ENCODE assay signal across 18 mouse cellular contexts in genomic region chr7:83060733-83061132, GRCm38 (mm10).
DNase-seq lines count a peak whose midpoint lies in the region; ATAC-seq and TF ChIP-seq lines count a peak whose summit lies in the region.
"Had no signal": no experiment of that assay in that cellular context is flagged by ENCODE, and none has a peak within 500 bp of the region (broad histone marks: within the 10 kb centered on the region; RNA-seq: fewer than 3 reads in every experiment).

No protein-coding gene starts in this region.

- no peaks in the 10 kb centered on the region for H3K9me3 ChIP-seq in hindbrain, embryonic 10.5 days
- no peaks in the 10 kb centered on the region for H3K9me3 ChIP-seq in hindbrain, embryonic 12.5 days (replicated peaks)
- no peaks in the 10 kb centered on the region for H3K9me3 ChIP-seq in limb, embryonic 15.5 days
- H3K9me3 ChIP-seq: forebrain, embryonic 12.5 days; liver, embryonic 13.5 days had no signal

- WGBS in hindbrain, embryonic 10.5 days: 58% methylated on average over 5 of the region's 5 CpGs
- 46% methylated on average over 5 of the region's 5 CpGs for WGBS in hindbrain, embryonic 12.5 days
- 20% methylated on average over 5 of the region's 5 CpGs for WGBS in limb, embryonic 15.5 days

- no peak for TF ChIP-seq CTCF in embryonic fibroblast, embryonic 13.5 days (IDR thresholded peaks at IDR 0.05; ENCODE audit: borderline replicate concordance, insufficient read depth, low read length)

- no peak overlapping the region for H3K9ac ChIP-seq in hindbrain, embryonic 12.5 days
- no peak overlapping the region for H3K9ac ChIP-seq in limb, embryonic 15.5 days
- H3K9ac ChIP-seq: forebrain, embryonic 12.5 days; liver, embryonic 13.5 days had no signal

- peak overlapping the region; percentile 43; the same call in 1 of the 2 replicates for H3K27ac ChIP-seq in hindbrain, embryonic 10.5 days
- H3K27ac ChIP-seq in hindbrain, embryonic 12.5 days: no peak overlapping the region
- peak overlapping the region; percentile 59 for H3K27ac ChIP-seq in embryonic fibroblast, embryonic 13.5 days (ENCODE audit: insufficient read depth, low read length)
- H3K27ac ChIP-seq in limb, embryonic 15.5 days: peak overlapping the region; percentile 75
- H3K27ac ChIP-seq: forebrain, embryonic 12.5 days; heart, adult 2 months; hindbrain, postnatal 0 days; liver, embryonic 13.5 days; stomach, postnatal 0 days had no signal

- H3K36me3 ChIP-seq in hindbrain, embryonic 10.5 days: no peaks in the 10 kb centered on the region
- no peaks in the 10 kb centered on the region for H3K36me3 ChIP-seq in hindbrain, embryonic 12.5 days
- no peaks in the 10 kb centered on the region for H3K36me3 ChIP-seq in limb, embryonic 15.5 days
- H3K36me3 ChIP-seq: forebrain, embryonic 12.5 days; liver, embryonic 13.5 days had no signal

- peaks cover 8% of the 10 kb centered on the region; the same call in 1 of the 2 replicates for H3K4me1 ChIP-seq in hindbrain, embryonic 10.5 days (replicated peaks)
- H3K4me1 ChIP-seq in hindbrain, embryonic 12.5 days: no peaks in the 10 kb centered on the region
- H3K4me1 ChIP-seq in embryonic fibroblast, embryonic 13.5 days (ENCODE audit: control insufficient read depth, insufficient read depth, low read length): peaks cover 4% of the 10 kb centered on the region; the same call in 1 of the 2 replicates
- peaks cover 32% of the 10 kb centered on the region for H3K4me1 ChIP-seq in limb, embryonic 15.5 days
- H3K4me1 ChIP-seq: liver, embryonic 13.5 days had no signal

- no peak for DNase-seq in hindbrain, embryonic 10.5 days (ENCODE audit: low spot score)
- peak; percentile 79 for DNase-seq in embryo, embryonic 11 days
- DNase-seq in spleen, postnatal 10 days (ENCODE audit: low spot score in 2 of 2): no peak
- no peak for DNase-seq in MN1 (ENCODE audit: low spot score)
- DNase-seq in thymus, adult 18-20 months: no peak
- DNase-seq: cerebellum, postnatal 25 days; heart, adult 2 months; kidney, adult 9 months; liver, embryonic 13.5 days; lung, postnatal 10 days; spleen, adult 18-20 months had no signal

- H3K4me3 ChIP-seq in hindbrain, embryonic 10.5 days: no peak overlapping the region
- H3K4me3 ChIP-seq in hindbrain, embryonic 12.5 days: no peak overlapping the region
- no peak overlapping the region for H3K4me3 ChIP-seq in embryonic fibroblast, embryonic 13.5 days (ENCODE audit: insufficient read depth, low read length)
- no peak overlapping the region for H3K4me3 ChIP-seq in limb, embryonic 15.5 days
- H3K4me3 ChIP-seq: forebrain, embryonic 12.5 days; heart, adult 2 months; liver, embryonic 13.5 days had no signal

- no peak for TF ChIP-seq POLR2A in embryonic fibroblast, embryonic 13.5 days (IDR thresholded peaks at IDR 0.05; ENCODE audit: low read depth, low read length)

- H3K4me2 ChIP-seq in hindbrain, embryonic 12.5 days (replicated peaks): no peak overlapping the region
- H3K4me2 ChIP-seq in limb, embryonic 15.5 days: no peak overlapping the region
- H3K4me2 ChIP-seq: forebrain, embryonic 12.5 days; liver, embryonic 13.5 days; midbrain, embryonic 11.5 days had no signal

- no peak for ATAC-seq in hindbrain, embryonic 12.5 days (ENCODE audit: low FRiP score)
- ATAC-seq in limb, embryonic 15.5 days (ENCODE audit: insufficient number of reproducible peaks, low FRiP score, low TSS enrichment, low read depth): peak; percentile 68; the same call in 1 of the 2 replicates
- ATAC-seq: hindbrain, postnatal 0 days had no signal

- H3K27me3 ChIP-seq in hindbrain, embryonic 10.5 days (ENCODE audit: insufficient read depth, poor library complexity, severe bottlenecking): no peaks in the 10 kb centered on the region
- no peaks in the 10 kb centered on the region for H3K27me3 ChIP-seq in hindbrain, embryonic 12.5 days
- no peaks in the 10 kb centered on the region for H3K27me3 ChIP-seq in limb, embryonic 15.5 days
- H3K27me3 ChIP-seq: forebrain, embryonic 12.5 days; liver, embryonic 13.5 days had no signal
